Mouse (Mus musculus): Measurements from ENCODE around the gene Bcl9l. TPM values are rescaled to one million over a fixed set of nuclear protein-coding genes. Genes with fewer than 3 reads are reported as not detected.

The Bcl9l gene
- polyA plus RNA-seq, 1 experiment from 2014 or later: 9.2 TPM

GRCm38 (mm10) chr9:44500638-44501175 lies 18.1 kb downstream of the Bcl9l start:
- H3K27me3 ChIP-seq: 0 out of 2 replicates have a peak, but pooled peaks cover 3% of the 10 kb centered on the region
- peak overlapping the region; percentile 93; the same call in 1 of the 2 replicates for H3K27ac ChIP-seq
- peaks cover 63% of the 10 kb centered on the region for H3K4me1 ChIP-seq (replicated peaks)
- peak overlapping the region; percentile 11 for H3K9ac ChIP-seq (replicated peaks)
- no peaks in the 10 kb centered on the region for H3K9me3 ChIP-seq
- H3K4me3 ChIP-seq (replicated peaks): no peak overlapping the region
- no peak for ATAC-seq
- 54% methylated on average over 8 of the region's 8 CpGs for WGBS
- H3K36me3 ChIP-seq: peaks cover 22% of the 10 kb centered on the region
- peak overlapping the region; percentile 83 for H3K4me2 ChIP-seq (replicated peaks)

- Histone ChIP-seq H3K27ac (no peak overlapping the region; the same call in 1 of the 2 replicates), H3K9me3 (no peaks in the 10 kb centered on the region), H3K27me3 (0 out of 2 replicates have a peak, but pooled peaks cover 3% of the 10 kb centered on the region), H3K4me3 (replicated peaks) (no peak overlapping the region), H3K36me3 (peaks cover 28% of the 10 kb centered on the region), H3K9ac (replicated peaks) (peak overlapping the region; percentile 23; the same call in 1 of the 2 replicates), H3K4me2 (replicated peaks) (peak overlapping the region; percentile 83; the same call in 1 of the 2 replicates), H3K4me1 (replicated peaks) (peaks cover 67% of the 10 kb centered on the region)
- WGBS: 59% methylated on average over 10 of the region's 10 CpGs
- no peak for ATAC-seq
These were observed 18.7 kb downstream of the Bcl9l start for GRCm38 (mm10) chr9:44501206-44501879.

- H3K36me3 ChIP-seq: peaks cover 35% of the 10 kb centered on the region
- WGBS: 2% methylated on average over 4 of the region's 4 CpGs
- H3K27ac ChIP-seq: no peak overlapping the region
- H3K9me3 ChIP-seq: no peaks in the 10 kb centered on the region
- H3K4me2 ChIP-seq (replicated peaks): no peak overlapping the region; the same call in 1 of the 2 replicates
- no peak for ATAC-seq
- peak overlapping the region; percentile 23; the same call in 1 of the 2 replicates for H3K9ac ChIP-seq (replicated peaks)
- peaks cover 60% of the 10 kb centered on the region for H3K4me1 ChIP-seq (replicated peaks)
- H3K4me3 ChIP-seq (replicated peaks): no peak overlapping the region
- 0 out of 2 replicates have a peak, but pooled peaks cover 3% of the 10 kb centered on the region for H3K27me3 ChIP-seq
These were observed 19.4 kb downstream of the Bcl9l start for GRCm38 (mm10) chr9:44502006-44502405.

- no peak for ATAC-seq
- WGBS: 78% methylated on average over 20 of the region's 20 CpGs
- H3K36me3 ChIP-seq: peaks cover 60% of the 10 kb centered on the region
- H3K27ac ChIP-seq: no peak overlapping the region
- H3K4me1 ChIP-seq (replicated peaks): peaks cover 43% of the 10 kb centered on the region
- no peaks in the 10 kb centered on the region for H3K9me3 ChIP-seq
- peaks cover 15% of the 10 kb centered on the region for H3K27me3 ChIP-seq
- H3K4me3 ChIP-seq (replicated peaks): no peak overlapping the region
- no peak overlapping the region for H3K4me2 ChIP-seq (replicated peaks)
- no peak overlapping the region; the same call in 1 of the 2 replicates for H3K9ac ChIP-seq (replicated peaks)
These were observed 22.5 kb downstream of the Bcl9l start for GRCm38 (mm10) chr9:44504893-44505823.

DNA sequence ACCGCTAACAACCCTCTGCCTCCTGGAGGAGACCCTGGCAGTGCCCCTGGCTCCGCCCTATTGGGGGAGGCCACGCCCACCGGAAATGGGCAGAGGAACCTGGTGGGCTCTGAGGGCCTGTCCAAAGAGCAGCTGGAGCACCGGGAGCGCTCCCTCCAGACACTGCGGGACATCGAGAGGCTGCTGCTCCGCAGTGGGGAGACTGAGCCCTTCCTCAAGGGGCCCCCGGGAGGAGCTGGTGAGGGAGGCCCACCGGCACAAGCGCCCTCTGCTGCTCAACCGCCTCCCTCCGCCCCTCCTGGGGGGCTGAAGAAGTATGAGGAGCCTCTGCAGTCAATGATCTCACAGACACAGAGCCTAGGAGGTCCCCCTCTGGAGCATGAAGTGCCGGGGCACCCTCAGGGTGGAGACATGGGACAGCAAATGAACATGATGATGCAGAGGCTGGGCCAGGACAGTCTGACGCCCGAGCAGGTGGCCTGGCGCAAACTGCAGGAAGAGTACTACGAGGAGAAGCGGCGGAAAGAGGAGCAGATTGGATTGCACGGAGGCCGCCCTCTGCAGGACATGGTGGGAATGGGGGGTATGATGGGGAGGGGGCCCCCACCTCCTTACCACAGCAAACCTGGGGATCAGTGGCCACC lies 23.3 kb downstream of the Bcl9l start:
- no peak overlapping the region for H3K27ac ChIP-seq
- H3K36me3 ChIP-seq: peaks cover 58% of the 10 kb centered on the region
- H3K4me1 ChIP-seq (replicated peaks): peaks cover 42% of the 10 kb centered on the region
- H3K4me2 ChIP-seq (replicated peaks): no peak overlapping the region
- ATAC-seq: no peak
- H3K4me3 ChIP-seq (replicated peaks): no peak overlapping the region
- H3K9me3 ChIP-seq: no peaks in the 10 kb centered on the region
- peaks cover 15% of the 10 kb centered on the region for H3K27me3 ChIP-seq
- WGBS: 56% methylated on average over 23 of the region's 23 CpGs
- no peak overlapping the region for H3K9ac ChIP-seq (replicated peaks)

- ATAC-seq: no peak
- Histone ChIP-seq H3K9me3 (no peaks in the 10 kb centered on the region), H3K4me2 (replicated peaks) (no peak overlapping the region), H3K36me3 (peaks cover 55% of the 10 kb centered on the region), H3K9ac (replicated peaks) (no peak overlapping the region), H3K27ac (no peak overlapping the region), H3K4me3 (replicated peaks) (no peak overlapping the region), H3K27me3 (peaks cover 12% of the 10 kb centered on the region), H3K4me1 (replicated peaks) (peaks cover 36% of the 10 kb centered on the region)
- 91% methylated on average over 13 of the region's 13 CpGs for WGBS
These were observed 23.9 kb downstream of the Bcl9l start for GRCm38 (mm10) chr9:44506566-44506965.

- Histone ChIP-seq H3K36me3 (peaks cover 55% of the 10 kb centered on the region), H3K27me3 (peaks cover 12% of the 10 kb centered on the region), H3K27ac (no peak overlapping the region), H3K4me1 (replicated peaks) (peaks cover 29% of the 10 kb centered on the region), H3K4me2 (replicated peaks) (no peak overlapping the region), H3K9ac (replicated peaks) (no peak overlapping the region), H3K9me3 (no peaks in the 10 kb centered on the region), H3K4me3 (replicated peaks) (no peak overlapping the region)
- ATAC-seq: no peak
- 98% methylated on average over 6 of the region's 6 CpGs for WGBS
These were observed 24.7 kb downstream of the Bcl9l start for GRCm38 (mm10) chr9:44507345-44507744.

GRCm38 (mm10) chr9:44508124-44508619 lies 25.5 kb downstream of the Bcl9l start:
- WGBS: 91% methylated on average over 18 of the region's 18 CpGs
- Histone ChIP-seq H3K9ac (replicated peaks) (no peak overlapping the region), H3K36me3 (peaks cover 55% of the 10 kb centered on the region), H3K27ac (no peak overlapping the region), H3K4me2 (replicated peaks) (no peak overlapping the region), H3K4me3 (replicated peaks) (no peak overlapping the region), H3K9me3 (no peaks in the 10 kb centered on the region), H3K27me3 (peaks cover 12% of the 10 kb centered on the region), H3K4me1 (replicated peaks) (peaks cover 29% of the 10 kb centered on the region)
- no peak for ATAC-seq

DNA sequence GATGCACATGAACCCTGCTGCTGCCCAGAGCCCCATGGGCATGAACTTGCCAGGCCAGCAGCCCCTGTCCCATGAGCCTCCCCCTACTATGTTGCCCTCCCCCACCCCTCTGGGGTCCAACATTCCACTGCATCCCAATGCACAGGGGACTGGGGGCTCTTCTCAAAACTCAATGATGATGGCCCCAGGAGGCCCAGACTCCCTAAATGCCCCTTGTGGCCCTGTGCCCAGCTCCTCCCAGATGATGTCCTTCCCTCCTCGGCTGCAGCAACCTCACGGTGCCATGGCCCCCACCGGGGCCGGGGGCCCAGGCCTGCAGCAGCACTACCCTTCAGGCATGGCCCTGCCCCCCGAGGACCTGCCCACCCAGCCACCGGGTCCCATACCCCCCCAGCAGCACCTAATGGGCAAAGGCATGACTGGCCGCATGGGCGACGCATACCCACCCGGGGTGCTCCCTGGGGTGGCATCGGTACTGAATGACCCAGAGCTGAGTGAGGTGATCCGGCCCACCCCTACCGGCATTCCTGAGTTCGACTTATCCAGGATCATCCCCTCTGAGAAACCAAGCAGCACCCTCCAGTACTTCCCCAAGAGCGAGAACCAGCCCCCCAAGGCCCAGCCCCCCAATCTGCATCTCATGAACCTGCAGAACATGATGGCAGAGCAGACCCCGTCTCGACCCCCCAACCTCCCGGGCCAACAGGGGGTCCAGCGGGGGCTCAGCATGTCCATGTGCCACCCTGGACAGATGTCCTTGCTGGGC lies 26.3 kb downstream of the Bcl9l start:
- H3K27ac ChIP-seq: no peak overlapping the region
- WGBS: 79% methylated on average over 19 of the region's 19 CpGs
- no peaks in the 10 kb centered on the region for H3K9me3 ChIP-seq
- H3K36me3 ChIP-seq: peaks cover 53% of the 10 kb centered on the region
- peaks cover 29% of the 10 kb centered on the region for H3K4me1 ChIP-seq (replicated peaks)
- no peak overlapping the region for H3K4me3 ChIP-seq (replicated peaks)
- H3K9ac ChIP-seq (replicated peaks): peak overlapping the region; percentile 52; the same call in 1 of the 2 replicates
- peak overlapping the region; percentile 51; the same call in 1 of the 2 replicates for H3K4me2 ChIP-seq (replicated peaks)
- ATAC-seq: no peak
- H3K27me3 ChIP-seq: peaks cover 12% of the 10 kb centered on the region

- H3K27me3 ChIP-seq: peaks cover 12% of the 10 kb centered on the region
- ATAC-seq: peak; percentile 41
- peak overlapping the region; percentile 52 for H3K9ac ChIP-seq (replicated peaks)
- WGBS: 14% methylated on average over 27 of the region's 27 CpGs
- peak overlapping the region; percentile 20 for H3K4me3 ChIP-seq (replicated peaks)
- peaks cover 29% of the 10 kb centered on the region for H3K4me1 ChIP-seq (replicated peaks)
- H3K27ac ChIP-seq: peak overlapping the region; percentile 11; the same call in 1 of the 2 replicates
- no peaks in the 10 kb centered on the region for H3K9me3 ChIP-seq
- H3K4me2 ChIP-seq (replicated peaks): peak overlapping the region; percentile 51
- peaks cover 48% of the 10 kb centered on the region for H3K36me3 ChIP-seq
These were observed 27.1 kb downstream of the Bcl9l start for GRCm38 (mm10) chr9:44509487-44510354.

Measured in midbrain, embryonic 13.5 days (tissue).